Mouse (Mus musculus): ENCODE measurements around the gene Tenm4.

Gene Tenm4

DNA sequence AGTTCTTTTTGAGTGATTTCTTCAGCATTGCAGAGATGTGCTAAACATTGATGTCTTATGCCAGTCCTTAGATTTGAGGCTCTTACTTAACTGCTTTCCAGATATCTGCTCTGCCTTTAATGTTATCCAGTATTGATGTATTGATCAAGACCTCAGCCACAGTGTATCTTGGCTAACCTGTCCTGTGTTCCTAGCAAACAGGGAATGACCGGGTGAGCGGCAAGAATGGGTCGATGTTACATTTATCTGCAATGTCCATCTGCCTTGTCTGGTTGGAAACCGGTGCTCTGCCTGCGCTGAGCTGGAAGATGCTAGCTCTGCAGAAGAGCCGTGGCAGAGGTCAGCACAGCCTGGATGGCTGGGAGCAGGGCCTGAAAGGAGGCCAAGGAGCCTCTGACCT, 64.8 kb downstream of the Tenm4 start:
- intact Hi-C loops (cut with DNase I), result no loop called here

DNA sequence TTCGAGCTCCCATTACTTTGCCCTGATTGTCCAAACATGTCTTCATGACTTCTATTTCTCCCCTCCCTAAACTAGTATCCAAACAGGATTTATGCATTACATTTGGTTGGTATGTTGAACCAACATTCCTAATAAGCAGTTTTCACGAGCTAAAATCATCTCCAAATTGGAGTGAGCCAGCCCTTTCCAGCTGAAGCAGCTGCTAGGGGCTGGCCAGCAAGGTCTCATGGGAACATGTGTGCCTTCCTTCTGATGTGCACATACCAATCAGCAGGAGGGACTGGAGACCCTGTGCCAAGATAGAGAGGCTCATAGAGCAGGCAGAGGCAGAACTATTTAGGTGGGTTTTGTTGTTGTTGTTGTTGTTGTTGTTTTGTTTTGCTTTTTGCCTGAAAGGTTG, 69.6 kb downstream of the Tenm4 start:
- intact Hi-C loops (cut with DNase I), result no loop called here

DNA sequence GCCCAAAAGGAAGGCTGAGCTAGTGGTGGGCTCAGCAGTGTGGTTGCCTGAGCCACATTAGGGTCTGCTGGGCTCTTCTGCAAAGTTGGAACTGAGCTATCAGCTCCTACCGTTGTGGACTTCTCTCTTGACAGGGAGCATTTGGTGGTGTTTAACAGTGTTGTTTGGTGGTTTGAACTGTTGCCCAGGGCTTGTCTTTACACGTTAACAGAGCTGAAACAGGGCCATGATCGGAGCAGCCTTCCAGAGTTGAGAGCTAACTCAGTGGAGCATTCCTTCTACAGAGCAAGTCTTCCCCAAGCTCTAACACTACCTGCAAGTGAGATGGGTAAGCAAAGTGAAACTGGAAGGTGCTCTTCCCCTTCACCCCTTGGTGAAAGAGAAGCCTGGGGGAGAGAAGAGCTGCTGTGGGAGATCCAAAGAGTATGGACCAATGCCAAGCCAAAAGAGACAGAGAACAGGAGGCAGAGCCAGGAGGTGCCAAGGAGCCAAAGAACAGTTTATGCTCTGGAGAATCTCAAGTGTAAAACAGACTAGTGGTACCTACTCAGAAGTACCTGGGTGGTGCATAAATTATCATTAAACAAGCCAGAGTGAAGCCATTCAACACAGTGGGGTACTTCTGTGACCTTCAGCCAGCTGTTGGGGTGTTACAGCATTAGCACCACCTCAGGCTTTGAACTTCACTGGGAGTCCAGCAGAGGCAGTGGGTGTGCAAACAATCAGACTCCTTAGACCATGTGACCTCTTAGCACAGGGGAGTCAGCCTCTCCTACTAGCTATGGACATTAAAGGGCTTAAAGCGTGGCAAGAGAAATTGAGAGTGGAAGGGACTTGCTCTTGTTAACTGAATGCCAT, 71.5 kb downstream of the Tenm4 start:
- intact Hi-C loops (cut with DNase I), result no loop called here

GRCm38 (mm10) chr7:96244796-96245195, 73.8 kb downstream of the Tenm4 start:
- intact Hi-C loops (cut with DNase I), result no loop called here

DNA sequence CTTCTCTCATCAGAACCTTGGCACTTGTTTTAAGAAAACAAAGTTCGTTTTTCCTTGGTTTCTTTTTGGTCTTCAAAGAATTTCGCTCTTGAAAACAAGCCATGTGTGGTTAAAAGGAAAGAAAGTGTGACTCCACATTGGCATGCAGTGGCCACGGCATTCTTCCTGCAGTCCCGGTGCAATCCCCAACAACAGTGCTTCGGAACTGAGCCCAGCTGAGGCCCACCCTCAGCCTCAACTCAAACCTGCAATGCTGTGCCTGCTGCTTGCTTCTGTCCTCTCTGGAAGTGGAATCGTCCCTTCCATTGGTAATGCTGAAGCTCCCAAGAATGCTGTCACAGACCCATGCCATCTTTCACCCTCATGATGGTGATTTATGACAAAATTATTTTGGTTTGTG, 88.6 kb downstream of the Tenm4 start:
- intact Hi-C loops (cut with DNase I), result no loop called here

- intact Hi-C loops (cut with DNase I), result no loop called here
Measured at GRCm38 (mm10) chr7:96262182-96262581, 91.1 kb downstream of the Tenm4 start.

- intact Hi-C loops (cut with DNase I), result no loop called here
Measured at GRCm38 (mm10) chr7:96265941-96266340, 94.9 kb downstream of the Tenm4 start.

- intact Hi-C loops (cut with DNase I), result no loop called here
Measured at GRCm38 (mm10) chr7:96267266-96267665, 96.2 kb downstream of the Tenm4 start.

- intact Hi-C loops (cut with DNase I), result no loop called here
Measured at GRCm38 (mm10) chr7:96270684-96271083, 99.6 kb downstream of the Tenm4 start.

- intact Hi-C loops (cut with DNase I), result no loop called here
Measured at GRCm38 (mm10) chr7:96272068-96272467, 101.0 kb downstream of the Tenm4 start.

GRCm38 (mm10) chr7:96274486-96274885, 103.4 kb downstream of the Tenm4 start:
- intact Hi-C loops (cut with DNase I), result no loop called here

DNA sequence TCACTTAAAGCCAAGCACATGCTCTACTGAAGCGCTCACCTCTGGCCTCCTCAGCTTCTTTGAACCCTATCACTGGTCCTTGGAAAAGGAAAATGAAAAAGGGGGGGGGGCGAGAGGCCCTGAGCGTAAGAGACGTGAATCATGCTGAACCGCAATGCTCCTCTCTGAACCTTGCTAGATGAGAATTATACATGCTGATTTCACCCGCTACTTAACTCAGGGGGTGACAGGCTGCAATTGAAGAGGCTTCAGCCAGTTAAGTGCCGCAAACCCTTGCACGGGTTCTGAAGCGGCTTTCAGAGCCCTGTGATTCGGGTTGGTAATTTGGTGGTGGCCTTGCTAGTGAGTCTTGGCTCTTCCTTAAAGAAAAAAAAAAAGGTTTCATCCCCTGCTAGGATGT, 106.5 kb downstream of the Tenm4 start:
- intact Hi-C loops (cut with DNase I), result no loop called here

GRCm38 (mm10) chr7:96278378-96278777, 107.3 kb downstream of the Tenm4 start:
- intact Hi-C loops (cut with DNase I), result no loop called here

GRCm38 (mm10) chr7:96280795-96281194, 109.7 kb downstream of the Tenm4 start:
- intact Hi-C loops (cut with DNase I), result no loop called here

- intact Hi-C loops (cut with DNase I), result no loop called here
Measured at GRCm38 (mm10) chr7:96290576-96290975, 119.5 kb downstream of the Tenm4 start.

DNA sequence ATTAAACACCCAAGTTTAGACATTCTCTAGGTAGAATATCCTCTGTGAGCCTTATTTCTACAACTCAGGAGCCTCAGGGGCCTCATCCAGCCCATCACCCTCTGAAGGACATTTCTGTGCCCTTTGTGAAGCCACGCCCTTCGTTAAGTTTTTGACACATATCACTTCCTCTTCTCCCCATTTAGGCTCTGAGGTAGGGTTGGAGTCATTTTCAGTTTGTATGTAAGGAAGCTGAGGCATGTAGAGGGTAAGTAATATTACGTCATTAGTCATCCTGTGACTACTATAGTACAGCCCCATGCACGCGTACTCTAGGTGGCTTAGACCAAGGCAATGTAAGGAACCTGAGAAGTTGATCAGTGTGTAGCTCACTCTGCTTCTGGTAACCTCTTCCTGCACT, 124.9 kb downstream of the Tenm4 start:
- intact Hi-C loops (cut with DNase I), result no loop called here

GRCm38 (mm10) chr7:96300826-96301397, 129.9 kb downstream of the Tenm4 start:
- intact Hi-C loops (cut with DNase I), result no loop called here

DNA sequence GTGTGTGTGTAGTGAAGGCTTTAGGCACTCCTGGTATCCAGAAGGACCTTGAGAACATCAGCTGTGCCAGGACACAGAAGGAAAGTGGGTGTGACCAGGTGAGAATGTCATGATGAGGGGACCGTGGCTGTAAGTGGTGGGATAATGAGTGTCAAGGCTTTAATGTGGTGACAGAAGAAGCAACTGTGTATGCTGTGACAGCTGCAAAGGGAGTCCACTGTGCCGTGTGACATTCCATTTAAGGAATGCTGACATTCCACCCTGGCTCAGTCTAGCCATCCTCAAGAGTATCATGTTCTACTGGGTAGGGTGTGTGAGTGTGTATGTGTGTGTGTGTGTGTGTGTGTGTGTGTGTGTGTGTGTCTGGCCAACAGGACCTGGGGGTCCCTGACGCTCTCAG, 130.8 kb downstream of the Tenm4 start:
- intact Hi-C loops (cut with DNase I), result no loop called here

GRCm38 (mm10) chr7:96303963-96304362, 132.9 kb downstream of the Tenm4 start:
- intact Hi-C loops (cut with DNase I), result no loop called here

DNA sequence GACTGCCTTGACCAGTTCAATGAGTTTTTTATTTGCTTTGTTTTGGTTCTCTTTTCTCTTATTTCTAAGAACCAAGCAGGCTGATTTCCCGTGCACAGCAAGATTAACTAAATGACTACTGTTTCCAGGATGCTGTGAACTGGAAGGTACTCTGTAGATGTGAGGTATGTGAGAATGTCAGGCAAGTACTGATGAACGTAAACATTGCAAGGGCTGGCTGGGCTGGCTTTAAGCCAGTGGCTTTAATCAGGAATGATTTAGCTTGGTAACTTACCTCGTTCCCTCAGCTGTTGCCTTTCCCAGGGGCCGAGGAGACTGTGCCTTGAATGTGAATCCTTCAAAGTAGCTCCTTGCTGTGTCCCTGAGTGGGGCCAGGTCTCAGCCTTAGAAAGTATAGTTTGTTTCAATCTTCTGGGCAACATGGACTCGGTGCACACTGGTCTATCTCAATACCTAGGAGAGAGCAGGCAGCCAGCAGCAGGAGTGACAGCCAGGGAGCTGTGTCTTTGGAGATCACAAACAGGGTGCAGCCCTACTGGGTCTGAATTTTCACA, 134.4 kb downstream of the Tenm4 start:
- intact Hi-C loops (cut with DNase I), result no loop called here

DNA sequence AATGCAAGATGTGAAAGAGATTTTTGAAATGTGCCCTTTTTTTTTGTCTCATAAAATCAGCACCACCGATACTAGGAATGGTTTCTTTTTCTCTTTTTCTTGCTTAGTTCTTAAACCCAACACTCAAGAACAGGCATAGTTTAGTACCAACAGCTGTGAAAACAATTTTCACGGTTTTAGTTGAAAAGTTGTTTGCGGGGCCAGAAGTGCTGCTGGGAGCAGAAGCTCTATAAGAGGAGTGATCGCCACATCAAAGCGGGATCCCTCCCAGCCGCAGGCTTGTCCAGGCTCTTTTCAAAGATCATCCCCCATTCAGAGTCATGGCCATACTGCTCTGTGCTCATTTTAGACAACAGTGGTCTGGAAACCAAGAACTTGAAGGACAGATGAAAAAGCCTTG, 137.1 kb downstream of the Tenm4 start:
- intact Hi-C loops (cut with DNase I), result no loop called here

- intact Hi-C loops (cut with DNase I), result no loop called here
Measured at GRCm38 (mm10) chr7:96329343-96329742, 158.3 kb downstream of the Tenm4 start.

GRCm38 (mm10) chr7:96331186-96331585, 160.1 kb downstream of the Tenm4 start:
- intact Hi-C loops (cut with DNase I), result no loop called here
